Comparison of ENCODE assay signal across 7 mouse cellular contexts in genomic region chr10:63382372-63383279, GRCm38 (mm10). TPM values are rescaled to one million over a fixed set of nuclear protein-coding genes. Genes with fewer than 3 reads are reported as not detected.
DNase-seq lines count a peak whose midpoint lies in the region; ATAC-seq and TF ChIP-seq lines count a peak whose summit lies in the region.

Gene Dnajc12, plus strand, starts transcription at chr10:63382443.

- peak within 1 kb of the TSS; percentile 64 for H3K9ac ChIP-seq in intestine, postnatal 0 days (ENCODE audit: low read depth, low read length)
- H3K9ac ChIP-seq in midbrain, embryonic 12.5 days (replicated peaks) = peak within 1 kb of the TSS; percentile 65

- peak; percentile 95 for ATAC-seq in intestine, postnatal 0 days
- peak; percentile 93 for ATAC-seq in midbrain, embryonic 12.5 days (ENCODE audit: low FRiP score, low read depth)

- peaks cover 25% of the 10 kb centered on the region for H3K27me3 ChIP-seq in embryonic facial prominence, embryonic 10.5 days (replicated peaks; ENCODE audit: low read depth, poor library complexity, severe bottlenecking)
- no peaks in the 10 kb centered on the region for H3K27me3 ChIP-seq in intestine, postnatal 0 days (replicated peaks; ENCODE audit: control insufficient read depth, insufficient read depth, low read length)
- H3K27me3 ChIP-seq in midbrain, embryonic 12.5 days = peaks cover 24% of the 10 kb centered on the region
- H3K27me3 ChIP-seq in small intestine, adult 2 months (ENCODE audit: control insufficient read depth, insufficient read depth, low read length) = no peaks in the 10 kb centered on the region

- peak within 1 kb of the TSS; percentile 70 for H3K4me3 ChIP-seq in embryonic facial prominence, embryonic 10.5 days
- peak within 1 kb of the TSS; percentile 61 for H3K4me3 ChIP-seq in intestine, postnatal 0 days (ENCODE audit: low read depth, low read length)
- peak within 1 kb of the TSS; percentile 56 for H3K4me3 ChIP-seq in midbrain, embryonic 12.5 days
- H3K4me3 ChIP-seq in small intestine, adult 2 months (ENCODE audit: low read depth, low read length) = peak within 1 kb of the TSS; percentile 67

- H3K4me2 ChIP-seq in intestine, postnatal 0 days (replicated peaks; ENCODE audit: low read depth) = peak within 1 kb of the TSS; percentile 89
- H3K4me2 ChIP-seq in midbrain, embryonic 12.5 days (replicated peaks) = peak within 1 kb of the TSS; percentile 91

- TF ChIP-seq CTCF in intestine, postnatal 0 days (IDR thresholded peaks at IDR 0.05; ENCODE audit: low read depth) = peak; percentile 88
- TF ChIP-seq CTCF in small intestine, adult 2 months (IDR thresholded peaks at IDR 0.05; ENCODE audit: extremely low read depth, insufficient read length, insufficient replicate concordance, low read depth, low read length) = peak; percentile 80; the same call in 1 of the 2 replicates

- no peaks in the 10 kb centered on the region for H3K9me3 ChIP-seq in embryonic facial prominence, embryonic 10.5 days
- no peaks in the 10 kb centered on the region for H3K9me3 ChIP-seq in intestine, postnatal 0 days (ENCODE audit: control insufficient read depth)
- no peaks in the 10 kb centered on the region for H3K9me3 ChIP-seq in midbrain, embryonic 12.5 days

- peak within 1 kb of the TSS; percentile 72 for H3K27ac ChIP-seq in embryonic facial prominence, embryonic 10.5 days (replicated peaks)
- H3K27ac ChIP-seq in intestine, postnatal 0 days (ENCODE audit: low read depth, low read length) = no peak within 1 kb of the TSS
- no peak within 1 kb of the TSS for H3K27ac ChIP-seq in midbrain, embryonic 12.5 days (replicated peaks)
- H3K27ac ChIP-seq in small intestine, adult 2 months (ENCODE audit: insufficient read depth, low read depth, low read length) = peak within 1 kb of the TSS; percentile 14; the same call in 1 of the 2 replicates

- DNase-seq in adrenal gland, postnatal 10 days = peak; percentile 86
- DNase-seq in embryonic facial prominence, embryonic 10.5 days (ENCODE audit: low spot score) = peak; percentile 88
- peak; percentile 82 for DNase-seq in gonadal fat pad, adult 2 months (ENCODE audit: low read depth)
- DNase-seq in left cerebral cortex, postnatal 4 days = peak; percentile 85

- H3K4me1 ChIP-seq in embryonic facial prominence, embryonic 10.5 days = peaks cover 9% of the 10 kb centered on the region
- H3K4me1 ChIP-seq in intestine, postnatal 0 days (replicated peaks; ENCODE audit: control insufficient read depth, insufficient read depth, low read length) = no peaks in the 10 kb centered on the region
- peaks cover 7% of the 10 kb centered on the region for H3K4me1 ChIP-seq in midbrain, embryonic 12.5 days
- H3K4me1 ChIP-seq in small intestine, adult 2 months (ENCODE audit: control insufficient read depth, insufficient read depth, insufficient read length, low read length) = no peaks in the 10 kb centered on the region

- WGBS in embryonic facial prominence, embryonic 10.5 days = under 1% methylated on average over 28 of the region's 28 CpGs
- 1% methylated on average over 28 of the region's 28 CpGs for WGBS in intestine, postnatal 0 days
- under 1% methylated on average over 28 of the region's 28 CpGs for WGBS in midbrain, embryonic 12.5 days
- WGBS in small intestine, adult 2 months = under 1% methylated on average over 28 of the region's 28 CpGs

- H3K36me3 ChIP-seq in embryonic facial prominence, embryonic 10.5 days (replicated peaks) = no peaks in the 10 kb centered on the region
- H3K36me3 ChIP-seq in intestine, postnatal 0 days (ENCODE audit: control insufficient read depth, insufficient read depth) = no peaks in the 10 kb centered on the region
- H3K36me3 ChIP-seq in midbrain, embryonic 12.5 days = no peaks in the 10 kb centered on the region
- H3K36me3 ChIP-seq in small intestine, adult 2 months (ENCODE audit: control insufficient read depth, insufficient read depth, low read length) = no peaks in the 10 kb centered on the region

- TF ChIP-seq POLR2A in small intestine, adult 2 months (IDR thresholded peaks at IDR 0.05; ENCODE audit: low read depth, low read length) = peak; percentile 79

- intact Hi-C loops in left cerebral cortex, postnatal 4 days (cut with DNase I) = no loop called here

RNA-seq across cellular contexts. Expression of gene Dnajc12, which starts in this region (rescaled TPM):
- 10 to 100 TPM; 14.6 to 15.9 TPM for total RNA-seq in adrenal gland, postnatal 10 days (2021)
- polyA plus RNA-seq in embryonic facial prominence, embryonic 10.5 days (2016; fragmentation: Nextera tagmentation; extraction: Ambion mirVana) = 8.7 and 9.4 TPM in 2 replicates
- polyA plus RNA-seq in gonadal fat pad, adult 2 months (2012; rRNA removed) = 2.3 and 2.8 TPM in 2 replicates
- polyA plus RNA-seq in intestine, postnatal 0 days (2015; fragmentation: Nextera tagmentation; extraction: Ambion mirVana) = 5.3 and 6.4 TPM in 2 replicates
- 1 to 10 TPM; 5.5 to 6.9 TPM for total RNA-seq in left cerebral cortex, postnatal 4 days (2021)
- 14.2 and 14.8 TPM in 2 replicates for polyA plus RNA-seq in midbrain, embryonic 12.5 days (2016; fragmentation: Nextera tagmentation; extraction: Ambion mirVana)
- polyA plus RNA-seq in small intestine, adult 2 months (2012; rRNA removed) = 0.15 and 0.22 TPM in 2 replicates

Comparison
In these comparisons a context has a peak if more than half of its experiments do, and no peak if none do; other contexts are left out.
1. H3K27ac ChIP-seq: peak in embryonic facial prominence, embryonic 10.5 days (single experiment) and small intestine, adult 2 months (single experiment); none in intestine, postnatal 0 days (single experiment) and midbrain, embryonic 12.5 days (single experiment).
2. Peak in every context shown above with its lines, with median percentiles within 50 percentile points of each other: DNase-seq and H3K4me3 ChIP-seq.